Mouse (Mus musculus) frontal cortex, adult 2 months (tissue): ENCODE data around the gene Rps13. TPM values are rescaled to one million over a fixed set of nuclear protein-coding genes. Genes with fewer than 3 reads are reported as not detected.
"Not testable (repeated sequence)": the region's sequence is repeated elsewhere in the genome, so short reads cannot be mapped to it uniquely, and the experiment has no call there.

ENCODE experiments used
- DNase-seq, 2 experiments: peaks; one replicate each; pipeline ENCODE4 v3.0.0; 2022; ENCODE audit warnings: low spot score in 1 of 2; ENCODE audit errors: extremely low spot score in 1 of 2
- polyA plus RNA-seq: library from polyadenylated mRNA; depleted of rRNA; stranded (reverse); fragments of >200 nt; gene quantifications from 2 replicates; pipeline ENCODE4 v1.2.3, GENCODE M21; 2012; rRNA removed

The Rps13 gene
- 443 and 539 TPM in 2 replicates for polyA plus RNA-seq

- DNase-seq: peak; percentile 97 to 99
Measured at GRCm38 (mm10) chr7:116333713-116334668, at the start of gene Rps13. Gene Rps13 (minus strand): TSS chr7:116334195.

GRCm38 (mm10) chr7:116379181-116379580 lies 45.2 kb upstream of the Rps13 start:
- DNase-seq: not testable (repeated sequence)

GRCm38 (mm10) chr7:116374284-116374683 lies 40.3 kb upstream of the Rps13 start:
- DNase-seq: no peak

- peak; percentile 21 to 68 for DNase-seq
Measured at GRCm38 (mm10) chr7:116336226-116336625, 2.2 kb upstream of the Rps13 start.

DNA sequence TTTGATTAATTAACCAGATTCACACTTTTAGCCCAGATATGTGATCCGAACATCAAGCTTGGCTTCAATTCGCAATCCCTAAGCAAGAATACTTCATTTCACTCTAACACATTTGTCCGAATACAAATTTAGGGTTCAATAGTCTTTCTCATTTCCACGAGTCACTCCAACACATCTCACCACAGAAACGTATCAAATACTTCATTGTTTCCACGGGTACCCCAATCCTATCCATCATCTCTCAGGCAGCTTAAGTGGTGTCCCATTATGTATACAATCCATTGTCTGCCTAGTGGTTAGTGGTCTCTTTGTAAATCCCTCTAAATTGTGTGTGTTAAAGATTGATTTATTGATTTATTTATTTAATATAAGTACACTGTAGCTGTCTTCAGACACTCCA lies 1.1 kb upstream of the Rps13 start:
- DNase-seq: no peak

DNA sequence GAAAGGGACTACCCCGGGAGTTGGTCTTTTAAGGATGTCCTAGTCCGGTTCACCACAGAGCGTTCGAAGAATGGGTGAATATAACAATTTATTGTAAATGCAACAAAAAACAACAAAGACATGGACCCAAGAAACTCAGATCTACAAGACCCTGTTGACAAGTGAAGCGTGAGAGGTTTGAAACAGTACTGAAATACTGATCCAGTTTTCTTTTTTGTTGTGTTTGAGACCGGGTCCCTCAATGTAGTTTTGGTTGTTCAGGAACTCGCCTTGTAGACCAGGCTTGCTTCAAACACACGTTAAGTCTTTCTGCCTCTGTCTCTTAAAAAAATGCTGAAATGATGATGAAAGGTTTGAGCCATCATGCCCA lies 659 bp upstream of the Rps13 start:
- no peak for DNase-seq

- DNase-seq: peak; percentile 32 to 59
Measured at GRCm38 (mm10) chr7:116331246-116331645, 2.7 kb downstream of the Rps13 start.

DNA sequence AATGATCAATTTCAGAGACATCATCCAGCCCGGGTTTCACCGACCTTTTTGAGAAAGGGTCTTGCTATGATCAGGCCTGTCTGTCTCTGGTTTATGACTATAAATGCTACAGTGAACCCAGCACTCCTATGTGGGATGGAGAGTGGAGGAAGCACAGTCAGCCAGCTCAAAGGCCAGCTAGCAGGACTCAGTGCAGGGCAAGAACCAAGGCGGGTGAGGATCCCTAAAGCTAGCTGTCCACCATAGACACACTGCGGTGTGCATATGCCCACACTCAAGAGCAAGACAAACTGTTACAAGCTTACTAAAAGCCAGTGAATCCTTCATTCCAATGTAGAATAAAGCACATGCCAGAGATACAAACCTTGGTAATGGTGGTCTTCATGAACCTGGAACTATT lies 4.1 kb downstream of the Rps13 start:
- no peak for DNase-seq

GRCm38 (mm10) chr7:116328777-116329176 lies 5.2 kb downstream of the Rps13 start:
- no peak for DNase-seq

GRCm38 (mm10) chr7:116327901-116328300 lies 6.1 kb downstream of the Rps13 start:
- DNase-seq: no peak

DNA sequence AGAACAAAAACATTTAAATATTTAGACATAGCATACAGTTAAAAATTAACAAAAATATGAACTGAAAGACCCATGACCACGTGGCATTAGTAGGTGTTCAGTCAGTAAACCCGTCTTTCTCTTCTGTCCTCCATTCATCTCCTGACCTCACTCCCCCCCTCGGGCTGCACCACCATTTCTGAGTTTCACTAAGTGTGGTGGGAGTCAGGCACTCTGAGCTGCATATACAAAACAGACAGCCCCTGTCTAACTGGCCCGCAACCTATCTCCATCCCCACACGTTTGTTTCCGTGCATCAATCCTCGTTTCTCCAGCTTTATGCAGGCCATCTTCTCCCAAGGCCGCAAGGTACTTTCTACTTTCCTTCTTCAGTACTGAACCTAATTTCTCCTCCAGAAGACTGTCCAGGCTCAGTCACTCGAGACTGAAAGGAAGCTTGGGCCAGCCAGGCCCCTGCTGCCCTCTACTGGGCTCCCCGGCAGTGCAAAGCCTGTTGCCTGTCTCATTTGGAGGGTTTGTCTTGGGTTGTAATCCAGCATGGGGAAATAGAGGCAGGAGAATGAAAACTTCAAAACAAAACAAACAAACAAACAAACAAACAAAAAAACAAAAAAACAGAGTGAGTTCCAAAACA lies 10.5 kb downstream of the Rps13 start:
- DNase-seq: peak in 1 of 2 experiments; percentile 77

DNA sequence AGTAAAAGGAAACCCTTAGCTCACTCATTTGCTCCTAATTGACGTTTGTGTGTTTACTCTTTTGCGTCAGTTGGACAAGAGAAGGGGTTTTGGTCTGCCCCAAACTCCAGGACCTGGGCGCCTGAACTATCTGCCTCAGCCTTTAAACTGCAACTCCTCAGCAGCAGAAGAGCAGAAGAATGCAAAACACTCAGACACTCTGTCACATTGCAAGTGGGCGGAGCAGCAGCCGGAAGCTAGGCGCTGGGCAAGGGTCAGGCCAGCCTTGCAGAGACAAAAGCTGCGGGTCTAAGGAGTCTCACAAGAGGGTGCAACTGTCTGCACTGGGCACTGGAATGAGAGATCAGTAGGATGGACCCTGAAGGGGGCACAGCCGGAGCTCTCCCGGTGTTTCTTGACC lies 24.5 kb downstream of the Rps13 start:
- DNase-seq: no peak

GRCm38 (mm10) chr7:116308632-116308991 lies 25.4 kb downstream of the Rps13 start:
- DNase-seq: no peak

DNA sequence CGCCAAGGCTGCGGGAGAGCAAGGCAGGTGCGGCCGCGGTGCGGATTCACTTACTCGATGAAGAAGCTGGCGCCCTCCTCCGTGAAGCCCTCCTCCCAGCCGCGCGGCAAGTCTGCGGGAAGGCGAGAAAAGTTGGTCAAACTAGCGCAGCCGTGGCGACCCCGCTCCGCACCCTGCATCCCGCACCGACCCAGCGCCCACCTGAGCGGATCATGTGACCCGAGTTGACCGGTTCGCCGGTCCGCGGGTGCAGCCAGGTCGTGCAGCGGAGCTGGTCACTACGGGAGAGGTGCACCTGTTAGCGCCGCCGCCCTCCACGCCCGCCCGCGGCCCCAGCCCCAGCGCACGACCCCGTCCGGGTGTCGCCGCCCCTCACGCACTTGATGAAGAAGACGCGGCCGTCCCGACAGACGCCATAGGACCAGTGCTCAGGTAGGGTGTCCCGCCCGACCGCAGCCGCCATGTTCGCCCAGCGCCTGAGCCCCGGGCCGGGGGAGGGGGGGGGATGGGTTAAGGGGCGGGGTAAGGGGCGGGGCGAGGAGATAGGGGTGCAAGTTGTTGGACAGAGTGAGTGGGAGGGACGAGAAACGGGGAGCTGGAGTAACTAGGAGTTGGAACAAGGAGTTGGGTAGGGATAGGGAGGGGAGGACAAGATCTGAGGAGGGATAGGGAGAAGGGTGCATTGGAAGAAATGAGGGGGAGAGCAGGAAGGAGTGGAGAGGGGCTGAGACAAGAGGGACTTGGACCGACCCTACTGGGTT lies 25.9 kb downstream of the Rps13 start, which contains the start of gene Plekha7:
TSS of gene Plekha7 (minus strand) at position 506 of the 761 bp plus-strand sequence.
- no peak for DNase-seq

DNA sequence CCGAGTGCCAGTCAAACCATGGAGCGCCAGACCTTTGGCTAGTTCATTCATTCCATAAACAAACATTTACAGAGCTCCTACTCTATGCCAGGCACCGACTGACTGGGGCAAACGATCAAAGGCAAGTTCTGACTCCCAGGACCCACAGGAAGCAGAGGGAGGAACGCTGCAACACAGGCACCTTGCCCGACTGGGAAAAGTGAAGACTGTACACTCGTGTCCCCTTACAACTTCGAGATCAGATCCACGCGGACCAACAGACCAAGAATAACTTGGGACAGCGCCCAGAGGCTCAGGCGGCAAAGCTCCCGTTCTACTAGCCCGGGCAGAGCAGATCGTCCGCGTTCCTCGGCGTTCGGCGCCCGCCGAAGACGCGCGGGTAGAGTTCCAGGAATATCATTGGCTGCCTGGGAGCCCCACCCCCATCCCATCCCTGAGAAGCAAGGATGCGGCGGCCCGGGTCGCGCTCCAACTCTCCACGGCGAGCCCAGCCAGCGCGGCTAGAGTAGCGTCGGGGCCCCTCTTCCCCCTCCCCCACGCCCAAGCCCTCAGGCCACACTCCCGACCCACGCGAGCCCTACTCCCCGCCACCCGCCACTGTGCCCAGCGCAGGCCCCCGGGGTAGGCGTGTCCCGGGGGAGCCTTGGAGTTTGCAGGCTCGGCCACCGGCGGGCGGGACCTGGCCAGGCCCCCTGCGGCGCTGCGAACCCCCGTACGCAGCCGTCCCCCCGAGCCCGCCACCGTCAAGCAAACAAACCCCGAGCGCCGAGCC lies 26.7 kb downstream of the Rps13 start:
- peak in 1 of 2 experiments; percentile 36 for DNase-seq

DNA sequence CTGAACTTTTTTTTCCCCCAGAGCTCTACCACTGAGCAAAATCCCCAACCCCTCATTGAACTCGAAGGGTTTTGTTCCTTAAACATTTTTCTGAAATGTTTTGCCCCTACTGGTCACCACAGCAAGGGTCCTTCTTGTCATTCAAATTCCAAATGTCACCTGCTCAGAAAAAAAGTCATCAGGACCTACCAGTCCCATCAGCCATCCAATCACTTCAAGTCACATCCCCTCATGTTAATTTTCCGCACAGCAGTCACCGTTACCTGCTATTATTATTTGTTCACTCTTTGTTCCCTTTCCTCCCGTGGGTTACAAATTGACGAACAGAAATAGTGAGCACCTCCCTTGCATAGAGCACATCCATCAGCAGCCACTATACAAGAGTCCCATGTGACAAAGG lies 27.4 kb downstream of the Rps13 start:
- DNase-seq: no peak

DNA sequence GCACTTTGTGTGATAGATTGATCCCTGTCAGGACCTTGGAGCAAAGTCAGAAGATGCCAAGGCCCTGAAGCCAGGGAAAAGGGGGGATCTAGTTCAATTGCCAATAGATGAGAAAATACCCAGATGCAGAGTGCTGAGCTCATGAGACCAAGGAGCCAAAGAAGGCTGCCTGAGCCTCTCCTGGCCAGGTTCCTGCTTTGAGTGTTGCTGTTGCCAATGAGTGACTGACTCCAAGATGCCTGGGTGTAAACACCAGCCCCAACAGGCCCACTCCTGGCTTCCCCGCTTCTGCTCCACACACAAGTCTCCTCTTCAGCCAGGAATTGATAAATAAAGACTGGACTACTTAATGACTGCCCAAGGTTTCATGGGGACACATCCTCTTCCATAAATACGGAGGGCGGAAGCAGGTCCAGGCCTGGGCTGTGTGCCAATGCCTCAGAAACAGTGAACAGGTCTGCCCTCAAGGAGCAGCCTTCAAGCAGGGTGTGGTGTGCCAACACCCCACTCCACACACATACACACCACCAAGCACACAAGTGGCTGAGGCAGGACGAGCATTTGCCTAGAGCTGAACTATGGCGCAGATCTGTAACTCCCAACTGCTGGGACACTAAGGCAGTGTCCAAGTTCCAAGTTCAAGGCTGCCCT lies 32.2 kb downstream of the Rps13 start:
- no peak for DNase-seq

GRCm38 (mm10) chr7:116301144-116301543 lies 32.9 kb downstream of the Rps13 start:
- no peak for DNase-seq

- no peak for DNase-seq
Measured at GRCm38 (mm10) chr7:116298851-116299250, 35.1 kb downstream of the Rps13 start.

DNA sequence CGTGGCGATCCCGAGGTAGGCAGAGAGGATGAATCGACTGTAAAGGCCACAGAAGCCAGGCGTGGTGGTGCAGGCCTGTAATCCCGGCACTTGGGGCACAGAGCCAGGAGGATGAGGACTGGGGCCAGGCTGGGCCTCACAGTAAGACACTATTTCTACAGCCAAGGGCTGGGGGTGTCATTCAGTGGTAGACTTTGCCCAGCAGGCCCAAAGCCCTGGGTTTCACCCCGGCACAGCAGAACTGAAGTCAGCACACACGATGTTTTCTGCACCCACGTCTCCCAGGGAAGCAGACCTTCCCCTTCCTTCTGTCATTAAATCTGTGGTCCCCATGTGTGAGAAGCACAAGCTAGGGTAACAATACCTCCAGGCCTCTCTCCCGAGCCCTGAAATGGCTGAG lies 35.6 kb downstream of the Rps13 start:
- no peak for DNase-seq
